Mouse (Mus musculus): Measurements from ENCODE around the gene Cntnap4. TPM values are rescaled to one million over a fixed set of nuclear protein-coding genes. Genes with fewer than 3 reads are reported as not detected.

Cntnap4 gene
- not detected in 2 replicates for total RNA-seq (2017)

- ATAC-seq (replicated peaks in 1 of 2; ENCODE audit: insufficient read depth in 1 of 2, low FRiP score in 2 of 2, low TSS enrichment in 1 of 2, low read depth in 1 of 2, poor library complexity in 2 of 2, severe bottlenecking in 2 of 2): no peak
These were observed at the start of gene Cntnap4 for GRCm38 (mm10) chr8:112569471-112570141. Cntnap4 (plus strand) TSS chr8:112570043.

GRCm38 (mm10) chr8:112557376-112557775 is 12.5 kb upstream of the Cntnap4 start:
- no peak for ATAC-seq (replicated peaks in 1 of 2; ENCODE audit: insufficient read depth in 1 of 2, low FRiP score in 2 of 2, low TSS enrichment in 1 of 2, low read depth in 1 of 2, poor library complexity in 2 of 2, severe bottlenecking in 2 of 2)

GRCm38 (mm10) chr8:112570541-112570940 is 698 bp downstream of the Cntnap4 start:
- ATAC-seq (replicated peaks in 1 of 2; ENCODE audit: insufficient read depth in 1 of 2, low FRiP score in 2 of 2, low TSS enrichment in 1 of 2, low read depth in 1 of 2, poor library complexity in 2 of 2, severe bottlenecking in 2 of 2): no peak

GRCm38 (mm10) chr8:112571337-112571904 is 1.6 kb downstream of the Cntnap4 start:
- 0 out of 4 replicates have a peak, but pooled peaks of 1 of the 2 experiments have one; percentile 4 for ATAC-seq (replicated peaks in 1 of 2; ENCODE audit: insufficient read depth in 1 of 2, low FRiP score in 2 of 2, low TSS enrichment in 1 of 2, low read depth in 1 of 2, poor library complexity in 2 of 2, severe bottlenecking in 2 of 2)

- no peak for ATAC-seq (replicated peaks in 1 of 2; ENCODE audit: insufficient read depth in 1 of 2, low FRiP score in 2 of 2, low TSS enrichment in 1 of 2, low read depth in 1 of 2, poor library complexity in 2 of 2, severe bottlenecking in 2 of 2)
These were observed 11.6 kb downstream of the Cntnap4 start for GRCm38 (mm10) chr8:112581473-112581872.

- ATAC-seq (replicated peaks in 1 of 2; ENCODE audit: insufficient read depth in 1 of 2, low FRiP score in 2 of 2, low TSS enrichment in 1 of 2, low read depth in 1 of 2, poor library complexity in 2 of 2, severe bottlenecking in 2 of 2): no peak
These were observed 13.6 kb downstream of the Cntnap4 start for GRCm38 (mm10) chr8:112583440-112583839.

GRCm38 (mm10) chr8:112588357-112589051 is 18.7 kb downstream of the Cntnap4 start:
- ATAC-seq (replicated peaks in 1 of 2; ENCODE audit: insufficient read depth in 1 of 2, low FRiP score in 2 of 2, low TSS enrichment in 1 of 2, low read depth in 1 of 2, poor library complexity in 2 of 2, severe bottlenecking in 2 of 2): no peak

- ATAC-seq (replicated peaks in 1 of 2; ENCODE audit: insufficient read depth in 1 of 2, low FRiP score in 2 of 2, low TSS enrichment in 1 of 2, low read depth in 1 of 2, poor library complexity in 2 of 2, severe bottlenecking in 2 of 2): no peak
These were observed 19.2 kb downstream of the Cntnap4 start for GRCm38 (mm10) chr8:112589052-112589389.

GRCm38 (mm10) chr8:112596023-112596776 is 26.4 kb downstream of the Cntnap4 start:
- ATAC-seq (replicated peaks in 1 of 2; ENCODE audit: insufficient read depth in 1 of 2, low FRiP score in 2 of 2, low TSS enrichment in 1 of 2, low read depth in 1 of 2, poor library complexity in 2 of 2, severe bottlenecking in 2 of 2): no peak

GRCm38 (mm10) chr8:112599975-112600374 is 30.1 kb downstream of the Cntnap4 start:
- ATAC-seq (replicated peaks in 1 of 2; ENCODE audit: insufficient read depth in 1 of 2, low FRiP score in 2 of 2, low TSS enrichment in 1 of 2, low read depth in 1 of 2, poor library complexity in 2 of 2, severe bottlenecking in 2 of 2): no peak

GRCm38 (mm10) chr8:112601150-112601549 is 31.3 kb downstream of the Cntnap4 start:
- ATAC-seq (replicated peaks in 1 of 2; ENCODE audit: insufficient read depth in 1 of 2, low FRiP score in 2 of 2, low TSS enrichment in 1 of 2, low read depth in 1 of 2, poor library complexity in 2 of 2, severe bottlenecking in 2 of 2): no peak

GRCm38 (mm10) chr8:112610121-112610520 is 40.3 kb downstream of the Cntnap4 start:
- ATAC-seq (replicated peaks in 1 of 2; ENCODE audit: insufficient read depth in 1 of 2, low FRiP score in 2 of 2, low TSS enrichment in 1 of 2, low read depth in 1 of 2, poor library complexity in 2 of 2, severe bottlenecking in 2 of 2): no peak

GRCm38 (mm10) chr8:112628791-112629190 is 58.9 kb downstream of the Cntnap4 start:
- ATAC-seq (replicated peaks in 1 of 2; ENCODE audit: insufficient read depth in 1 of 2, low FRiP score in 2 of 2, low TSS enrichment in 1 of 2, low read depth in 1 of 2, poor library complexity in 2 of 2, severe bottlenecking in 2 of 2): no peak

GRCm38 (mm10) chr8:112652657-112653056 is 82.8 kb downstream of the Cntnap4 start:
- ATAC-seq (replicated peaks in 1 of 2; ENCODE audit: insufficient read depth in 1 of 2, low FRiP score in 2 of 2, low TSS enrichment in 1 of 2, low read depth in 1 of 2, poor library complexity in 2 of 2, severe bottlenecking in 2 of 2): no peak

- ATAC-seq (replicated peaks in 1 of 2; ENCODE audit: insufficient read depth in 1 of 2, low FRiP score in 2 of 2, low TSS enrichment in 1 of 2, low read depth in 1 of 2, poor library complexity in 2 of 2, severe bottlenecking in 2 of 2): no peak
These were observed 83.4 kb downstream of the Cntnap4 start for GRCm38 (mm10) chr8:112653276-112653675.

GRCm38 (mm10) chr8:112653994-112654393 is 84.2 kb downstream of the Cntnap4 start:
- ATAC-seq (replicated peaks in 1 of 2; ENCODE audit: insufficient read depth in 1 of 2, low FRiP score in 2 of 2, low TSS enrichment in 1 of 2, low read depth in 1 of 2, poor library complexity in 2 of 2, severe bottlenecking in 2 of 2): no peak

GRCm38 (mm10) chr8:112664067-112664466 is 94.2 kb downstream of the Cntnap4 start:
- no peak for ATAC-seq (replicated peaks in 1 of 2; ENCODE audit: insufficient read depth in 1 of 2, low FRiP score in 2 of 2, low TSS enrichment in 1 of 2, low read depth in 1 of 2, poor library complexity in 2 of 2, severe bottlenecking in 2 of 2)

- no peak for ATAC-seq (replicated peaks in 1 of 2; ENCODE audit: insufficient read depth in 1 of 2, low FRiP score in 2 of 2, low TSS enrichment in 1 of 2, low read depth in 1 of 2, poor library complexity in 2 of 2, severe bottlenecking in 2 of 2)
These were observed 104.8 kb downstream of the Cntnap4 start for GRCm38 (mm10) chr8:112674671-112675070.

Data from hematopoietic stem cell, adult 5-6 weeks (primary cell).